Mouse (Mus musculus) kidney, postnatal 10 days (tissue): ENCODE results near the gene Tmprss9.

Source experiments
- DNase-seq: peaks from one replicate; pipeline ENCODE4 v3.0.0; 2021; ENCODE audit warnings: mixed read lengths

Gene Tmprss9

GRCm38 (mm10) chr10:80917336-80917778, 45.7 kb downstream of the Tmprss9 start:
- DNase-seq: peak; percentile 67

GRCm38 (mm10) chr10:80917779-80918434, 46.3 kb downstream of the Tmprss9 start, which contains the start of gene Lmnb2:
Lmnb2 (minus strand) TSS chr10:80918245.
- DNase-seq: peak; percentile 83

DNA sequence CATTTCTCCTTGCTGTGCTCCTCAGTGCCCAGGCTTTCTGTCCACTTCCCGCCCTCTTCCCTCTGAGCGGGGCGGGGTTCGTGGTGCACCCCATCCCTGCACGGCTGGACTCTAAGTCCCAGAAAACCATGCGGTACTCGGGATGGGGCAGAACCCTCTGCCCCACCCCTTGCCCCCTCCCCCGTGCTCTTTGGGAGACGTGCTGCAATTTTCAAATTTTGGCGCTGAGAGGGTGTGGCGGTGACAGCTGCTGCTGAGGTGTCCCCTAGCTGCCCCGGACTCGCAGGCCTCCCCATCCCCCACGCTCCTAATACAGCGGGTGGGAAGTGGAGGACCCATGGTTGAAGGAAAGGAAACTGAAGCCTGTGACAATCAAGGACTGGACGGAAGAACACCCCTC, 50.3 kb downstream of the Tmprss9 start:
- DNase-seq: peak; percentile 75

DNA sequence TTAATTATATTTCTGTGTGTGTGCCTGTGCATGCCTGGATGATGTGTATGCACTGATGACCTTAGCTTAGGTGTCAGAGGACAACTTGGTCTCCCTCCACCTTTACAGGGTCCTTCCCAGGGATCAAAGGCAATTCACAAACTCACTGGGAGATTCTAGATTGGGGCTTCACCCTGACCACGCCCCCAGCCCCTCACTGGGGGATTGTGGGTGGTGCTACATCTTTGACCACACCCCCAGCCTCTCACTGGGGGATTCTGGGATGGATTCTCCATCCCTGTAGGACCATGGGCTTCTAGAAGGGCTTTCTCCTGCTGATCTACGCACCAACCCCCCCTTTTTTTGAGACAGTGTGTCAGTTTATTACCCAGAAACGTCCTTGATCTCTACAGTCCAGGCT, 53.8 kb downstream of the Tmprss9 start:
- DNase-seq: no peak

- peak; percentile 96 for DNase-seq
Measured at GRCm38 (mm10) chr10:80928586-80929298, 57.1 kb downstream of the Tmprss9 start.

- peak; percentile 99 for DNase-seq
Measured at GRCm38 (mm10) chr10:80929299-80930226, 57.9 kb downstream of the Tmprss9 start, which contains the start of gene Gadd45b. Gadd45b (plus strand) TSS chr10:80930073.

- peak; percentile 65 for DNase-seq
Measured at GRCm38 (mm10) chr10:80930361-80931152, 58.9 kb downstream of the Tmprss9 start.

DNA sequence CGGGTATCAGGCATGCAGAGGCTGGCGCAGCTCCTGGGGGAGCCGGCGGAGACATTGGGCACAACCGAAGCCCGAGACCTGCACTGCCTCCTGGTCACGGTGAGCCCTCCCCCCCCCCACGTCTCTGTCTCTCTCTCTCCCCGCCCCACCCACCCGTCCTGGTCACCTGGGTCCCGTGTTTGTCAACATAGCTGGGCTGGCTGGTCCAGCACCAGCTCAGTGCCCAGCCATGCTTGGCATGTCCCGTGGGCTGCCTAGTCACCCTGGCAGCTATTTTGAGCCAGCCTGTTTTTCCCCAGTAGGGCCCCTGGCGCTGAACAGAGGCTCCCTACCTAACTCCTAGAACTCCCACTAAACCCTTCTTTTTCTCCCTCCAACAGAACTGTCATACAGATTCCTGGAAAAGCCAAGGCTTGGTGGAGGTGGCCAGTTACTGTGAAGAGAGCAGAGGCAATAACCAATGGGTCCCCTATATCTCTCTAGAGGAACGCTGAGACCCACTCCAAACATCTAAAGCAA, 59.6 kb downstream of the Tmprss9 start:
- peak; percentile 65 for DNase-seq

DNA sequence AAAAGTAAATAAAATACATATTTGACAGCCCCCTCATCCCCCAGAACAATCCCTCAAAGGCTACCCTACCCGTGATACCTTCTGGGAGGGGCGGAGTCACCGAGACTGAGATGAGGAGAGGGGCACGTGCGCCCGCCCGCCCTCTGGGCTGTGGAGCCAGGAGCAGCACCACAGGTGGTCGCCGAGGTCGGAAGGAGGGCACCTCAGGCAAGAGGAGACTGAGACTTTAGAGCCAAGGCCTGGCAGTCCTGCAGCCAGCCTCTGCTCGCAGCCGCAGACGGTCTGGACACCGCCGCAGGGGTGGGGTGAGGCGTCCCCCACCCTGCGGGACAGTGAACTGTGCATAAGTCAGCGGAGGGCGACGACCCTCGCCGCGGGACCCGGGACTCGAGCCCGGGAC, 60.0 kb downstream of the Tmprss9 start:
- peak; percentile 40 for DNase-seq

DNA sequence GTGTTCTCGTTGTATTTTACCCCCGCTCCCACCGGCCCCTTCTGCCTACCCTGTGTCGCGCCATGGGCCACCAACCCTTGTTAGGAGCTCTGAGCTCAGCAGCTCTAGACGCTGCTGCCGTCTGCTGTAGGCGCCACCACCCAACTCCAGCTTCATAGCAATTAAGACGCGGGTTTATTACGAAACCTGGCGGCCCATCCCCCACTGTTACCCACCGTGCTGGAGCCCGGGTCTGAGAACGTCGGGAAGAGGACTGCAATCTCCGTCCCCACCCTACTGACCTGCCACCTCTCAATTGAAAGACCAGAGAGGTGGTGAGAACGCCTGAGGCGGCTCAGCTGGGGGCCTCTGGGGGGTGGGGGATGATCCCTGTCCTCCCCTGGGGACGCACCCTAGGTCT, 60.6 kb downstream of the Tmprss9 start:
- DNase-seq: peak; percentile 64

DNA sequence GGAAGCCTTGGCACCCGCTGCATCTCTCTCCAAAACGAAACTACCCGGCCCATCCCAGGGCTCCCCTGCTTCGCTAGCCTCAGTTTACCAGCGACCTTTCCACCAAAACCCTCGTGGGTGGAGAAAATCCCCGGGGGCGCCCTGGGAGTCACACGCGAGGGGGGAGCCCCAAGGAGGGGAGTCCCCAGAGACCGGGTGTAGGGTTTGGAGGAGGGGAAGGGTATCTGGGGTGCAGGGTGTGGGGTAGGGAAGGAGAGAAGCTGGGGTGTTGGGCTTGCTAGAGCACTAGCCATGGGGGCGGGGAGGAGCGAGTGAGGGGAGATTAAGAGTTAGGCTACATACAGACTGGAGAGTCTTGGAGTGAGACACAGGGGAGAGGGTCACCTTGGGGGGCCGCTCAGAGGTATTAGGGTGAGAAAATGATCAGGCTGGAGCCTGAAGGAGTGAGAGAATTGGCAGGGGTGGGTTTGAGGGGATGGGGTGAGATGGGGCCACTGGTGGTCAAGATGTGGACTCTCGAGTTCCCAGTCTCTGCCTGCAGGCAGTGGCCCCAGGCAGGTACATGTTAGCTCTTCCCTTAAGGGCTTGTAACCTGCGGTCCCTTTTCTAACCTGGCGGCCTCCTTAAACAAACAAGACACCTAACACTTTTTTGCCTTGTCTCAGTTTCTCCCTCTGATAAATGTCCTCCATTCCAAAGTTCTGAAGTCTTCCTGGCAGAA, 61.2 kb downstream of the Tmprss9 start:
- no peak for DNase-seq

DNA sequence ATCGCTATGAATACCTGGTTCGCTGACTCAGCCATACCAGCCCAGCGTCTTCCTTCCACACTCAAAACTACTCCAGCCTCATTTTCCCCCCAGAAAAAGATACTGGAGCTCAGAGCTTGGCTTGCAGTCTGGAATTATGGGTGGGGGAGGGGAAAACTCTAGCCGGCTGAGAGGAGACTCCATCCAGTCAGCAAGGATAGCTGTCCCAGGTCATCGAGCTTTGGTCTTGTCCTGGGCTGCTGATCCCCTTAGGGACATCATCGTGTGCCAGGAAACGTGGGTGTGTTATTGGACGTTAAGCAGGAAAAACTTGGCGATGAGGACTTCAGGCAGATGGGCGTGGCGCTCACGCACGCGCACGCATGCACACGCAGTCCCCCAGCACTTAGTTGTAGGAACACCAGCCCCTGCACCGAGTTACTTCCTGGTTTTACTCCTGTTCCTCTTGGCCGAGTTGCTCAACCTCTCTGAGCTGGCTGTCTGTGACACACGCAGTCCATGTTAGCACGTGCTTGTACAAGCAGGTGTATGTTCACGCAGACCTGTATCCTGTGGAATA, 61.9 kb downstream of the Tmprss9 start:
- peak; percentile 47 for DNase-seq

DNA sequence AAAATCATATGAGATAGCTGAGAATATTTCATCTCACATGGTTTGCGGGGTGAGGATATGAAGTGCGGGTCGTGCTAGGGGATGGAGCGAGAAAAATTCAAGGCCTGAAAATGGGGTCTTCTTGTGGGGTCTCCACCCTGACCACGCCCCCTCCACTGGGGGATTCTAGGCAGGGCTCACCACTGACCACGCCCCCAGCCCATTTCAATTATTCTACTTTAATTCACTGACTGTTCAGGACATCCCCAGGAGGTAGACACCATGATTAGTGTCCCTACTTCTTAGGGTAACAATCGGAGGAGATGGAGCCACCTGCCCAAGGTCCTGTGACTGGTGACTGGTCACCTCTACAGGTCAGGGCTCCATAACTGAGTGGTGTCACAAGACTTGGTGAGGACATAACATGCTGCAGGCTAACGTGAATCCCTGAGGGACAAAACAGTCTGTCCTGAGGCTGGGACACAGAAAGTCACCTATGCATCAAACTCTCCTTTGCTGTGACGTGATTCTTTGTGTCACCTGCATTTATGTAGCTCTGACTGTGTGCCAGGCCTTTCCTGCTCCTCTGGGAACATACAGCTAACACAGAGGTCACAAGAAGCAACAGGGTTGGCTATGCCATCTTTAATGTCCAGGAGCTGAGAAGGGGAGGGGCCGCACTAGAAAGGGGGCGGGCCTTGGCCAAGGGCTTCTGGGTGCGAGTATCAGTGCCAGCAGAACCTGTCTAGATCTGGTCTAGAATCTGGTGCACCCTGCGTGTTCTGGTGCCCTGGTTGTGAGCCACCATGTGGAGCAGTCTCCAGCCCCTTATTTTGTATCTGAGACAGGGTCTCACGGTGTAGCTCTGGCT, 62.7 kb downstream of the Tmprss9 start:
- DNase-seq: no peak

DNA sequence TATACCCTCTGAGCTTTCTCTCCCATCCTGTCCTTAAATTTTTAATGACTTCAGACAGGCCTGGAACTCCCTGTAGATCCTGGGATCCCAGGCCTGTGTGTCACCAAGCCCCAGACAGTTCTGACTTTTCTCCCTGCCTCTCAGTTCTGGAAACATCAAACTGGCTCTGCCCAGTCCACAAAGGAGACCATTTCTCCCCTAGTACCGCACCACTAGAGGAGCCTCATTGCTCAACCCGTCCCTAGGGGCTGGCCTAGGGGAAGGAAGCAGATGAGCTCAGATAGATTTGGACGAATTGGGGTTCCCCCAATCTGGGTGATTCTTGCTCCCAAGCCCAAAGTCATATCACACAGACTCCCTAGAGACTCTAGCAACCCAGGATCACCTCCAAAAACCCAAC, 63.6 kb downstream of the Tmprss9 start:
- no peak for DNase-seq

- no peak for DNase-seq
Measured at GRCm38 (mm10) chr10:80935698-80936097, 64.0 kb downstream of the Tmprss9 start.

DNA sequence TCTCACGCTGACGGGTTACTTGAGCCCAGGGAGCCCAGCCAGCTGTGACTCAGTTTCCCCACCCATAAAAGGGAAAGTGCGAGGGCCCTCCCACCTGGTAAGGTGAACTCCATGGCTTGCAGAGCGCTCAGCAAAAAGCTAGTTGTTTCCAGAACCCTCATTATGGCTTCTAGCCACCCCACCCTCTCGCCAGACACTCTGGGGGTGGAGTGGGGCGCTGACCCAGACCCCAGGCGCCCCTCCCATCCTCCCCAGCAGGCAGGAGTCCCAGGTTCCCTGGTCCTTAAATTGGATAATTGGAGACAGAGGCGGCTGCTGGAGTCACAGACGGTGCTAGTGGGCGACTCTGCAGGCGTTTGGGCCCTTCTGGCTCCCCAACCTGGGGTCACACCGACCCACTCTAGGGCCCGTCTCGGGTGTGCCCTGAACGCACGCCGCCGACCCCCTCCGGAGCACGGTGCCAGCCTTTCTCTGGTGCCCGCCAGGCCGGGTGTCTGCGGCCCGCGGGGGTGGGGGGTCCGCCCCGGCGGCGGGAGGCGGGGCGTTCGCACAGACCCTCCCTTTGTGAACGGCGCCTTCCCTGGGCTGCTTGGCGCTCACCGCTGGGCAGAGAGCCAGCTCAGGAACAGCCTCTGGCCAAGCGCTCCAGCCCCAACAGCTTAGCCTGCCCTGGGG, 64.6 kb downstream of the Tmprss9 start:
- DNase-seq: peak; percentile 87

DNA sequence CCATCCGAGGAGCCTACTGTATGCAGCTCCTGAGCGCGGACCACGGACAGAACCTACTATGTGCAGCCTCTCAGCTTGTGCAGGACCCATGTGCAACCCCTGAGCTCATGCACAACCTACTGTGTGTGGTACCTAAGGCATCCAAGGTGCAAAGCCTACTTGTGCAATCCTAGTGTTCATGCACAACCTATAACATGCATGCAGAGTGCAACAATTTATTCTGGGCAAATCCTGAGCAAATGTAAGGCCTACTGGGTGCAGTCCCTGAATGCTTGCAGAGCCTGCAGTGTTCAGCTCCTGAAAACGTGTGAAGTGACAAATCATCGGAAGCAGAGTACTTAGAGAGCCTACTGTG, 65.1 kb downstream of the Tmprss9 start:
- DNase-seq: no peak

DNA sequence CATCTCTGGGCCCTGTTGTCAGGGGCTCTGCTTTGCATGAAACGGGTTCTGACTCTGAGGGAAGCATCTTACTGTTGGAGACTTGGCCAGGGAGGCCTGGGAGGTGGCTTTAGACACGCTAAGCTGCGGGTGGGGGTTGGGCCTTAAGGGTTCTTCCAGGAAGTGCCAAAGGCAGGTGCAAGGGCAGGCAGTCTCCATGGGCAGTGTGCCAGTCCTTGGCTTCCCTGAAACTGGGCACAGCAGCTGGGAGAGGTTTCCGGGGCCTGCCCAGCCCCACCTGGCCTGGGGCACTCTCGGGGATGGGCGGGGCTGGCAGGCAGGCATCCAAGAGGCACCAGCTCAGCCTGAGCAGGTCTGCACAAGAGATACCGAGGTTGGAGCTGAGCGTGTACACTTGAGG, 66.0 kb downstream of the Tmprss9 start:
- peak; percentile 87 for DNase-seq

DNA sequence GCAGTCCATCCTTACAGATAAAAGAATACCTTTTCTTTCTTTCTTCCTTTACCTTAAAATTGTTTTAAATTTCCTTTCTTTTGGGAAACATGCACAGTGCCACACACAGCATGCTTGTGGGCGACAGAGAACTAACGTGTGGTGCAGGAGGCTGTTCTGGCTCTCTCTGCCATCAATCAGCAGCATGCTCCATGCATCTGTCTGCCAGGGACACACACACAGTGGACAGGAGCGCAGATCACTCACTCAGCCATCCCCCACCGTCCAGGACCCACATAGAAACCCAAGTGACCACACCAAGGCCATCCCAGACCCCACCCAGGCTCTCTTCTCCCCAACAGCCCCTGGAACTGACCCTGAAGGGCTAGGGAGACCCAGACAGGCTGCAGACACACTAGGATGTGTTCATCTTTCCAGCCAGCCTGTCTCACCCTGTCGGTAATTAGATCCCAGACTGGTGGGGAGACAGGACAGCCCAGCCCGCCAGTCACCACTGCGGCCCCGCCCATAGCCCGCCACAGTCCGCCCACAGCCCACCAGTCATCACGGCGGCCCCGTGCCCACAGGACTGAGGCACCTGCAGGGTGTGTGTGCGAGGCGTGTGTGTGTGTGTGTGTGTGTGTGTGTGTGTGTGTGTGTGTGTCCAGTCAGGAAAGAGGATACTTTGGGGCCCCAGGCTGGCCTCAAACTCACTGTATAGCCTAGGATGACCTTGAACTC, 67.3 kb downstream of the Tmprss9 start:
- peak; percentile 47 for DNase-seq
